ENCODE assay signal across 24 mouse cellular contexts in the genomic region with DNA sequence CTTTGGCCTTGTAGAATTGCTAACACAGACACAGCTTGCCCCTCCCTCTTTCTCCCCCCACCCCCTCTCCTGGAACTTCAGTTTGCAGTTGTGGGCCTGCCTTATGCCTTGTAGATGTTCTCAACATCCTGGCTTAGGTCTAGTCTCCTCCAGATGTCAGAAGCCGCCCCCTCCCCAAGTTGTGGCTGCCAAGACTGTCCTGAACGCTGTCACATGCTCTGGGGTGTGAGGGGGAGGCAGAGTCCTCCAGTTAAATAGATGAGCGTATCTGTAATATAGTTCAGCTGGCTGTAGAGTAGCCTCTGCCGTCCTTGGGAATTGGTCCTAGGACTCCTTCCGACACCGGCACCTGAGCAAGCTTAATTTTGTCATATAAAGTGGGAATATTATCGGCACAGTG. TPM values are rescaled to one million over a fixed set of nuclear protein-coding genes. Genes with fewer than 3 reads are reported as not detected.
DNase-seq lines count a peak whose midpoint lies in the region; ATAC-seq lines count a peak whose summit lies in the region.
"Had no signal": no experiment of that assay in that cellular context is flagged by ENCODE, and none has a peak within 500 bp of the region (broad histone marks: within the 10 kb centered on the region; RNA-seq: fewer than 3 reads in every experiment).

No protein-coding gene starts in this region.

- H3K27me3 ChIP-seq in heart, embryonic 13.5 days (replicated peaks) = no peaks in the 10 kb centered on the region; the same call in 1 of the 2 replicates
- H3K27me3 ChIP-seq in heart, embryonic 11.5 days (ENCODE audit: control insufficient read depth, insufficient read depth, low read length) = no peaks in the 10 kb centered on the region
- H3K27me3 ChIP-seq in liver, embryonic 13.5 days = no peaks in the 10 kb centered on the region
- H3K27me3 ChIP-seq: embryonic facial prominence, embryonic 12.5 days; heart, embryonic 12.5 days had no signal

- 0 out of 2 replicates have a peak overlapping the region, but pooled peaks have one; percentile 54 for H3K27ac ChIP-seq in heart, embryonic 13.5 days (replicated peaks)
- no peak overlapping the region for H3K27ac ChIP-seq in heart, embryonic 11.5 days (ENCODE audit: low read depth, low read length)
- peak overlapping the region; percentile 97 for H3K27ac ChIP-seq in liver, embryonic 13.5 days
- H3K27ac ChIP-seq: embryonic facial prominence, embryonic 12.5 days; hindbrain, embryonic 12.5 days; limb, embryonic 13.5 days; midbrain, embryonic 10.5 days had no signal

- no peak for DNase-seq in liver, embryonic 13.5 days
- DNase-seq in liver = no peak
- peak; percentile 56 for DNase-seq in testis, postnatal 14 days (ENCODE audit: low spot score)
- DNase-seq in testis, postnatal 10 days (ENCODE audit: low spot score) = no peak
- DNase-seq: adrenal gland, adult 8-10 months; B cell, adult 2 months; cerebellum, adult 2 months; cerebellum, postnatal 25 days; kidney, adult 11 months; layer of hippocampus, adult 9-11 months; lung, adult 18-20 months; thymus, postnatal 14 days had no signal

- no peak overlapping the region for H3K9ac ChIP-seq in heart, embryonic 13.5 days
- H3K9ac ChIP-seq in heart, embryonic 11.5 days (ENCODE audit: low read depth, low read length) = no peak overlapping the region
- H3K9ac ChIP-seq in liver, embryonic 13.5 days = 0 out of 2 replicates have a peak overlapping the region, but pooled peaks have one; percentile 15
- H3K9ac ChIP-seq: embryonic facial prominence, embryonic 12.5 days; heart, embryonic 12.5 days; hindbrain, embryonic 12.5 days; limb, embryonic 13.5 days had no signal

- no peak for ATAC-seq in heart, embryonic 13.5 days (ENCODE audit: extremely low read depth, insufficient number of reproducible peaks, low FRiP score, low TSS enrichment)
- ATAC-seq in heart, embryonic 11.5 days (replicated peaks; ENCODE audit: insufficient number of reproducible peaks, low FRiP score, low TSS enrichment) = no peak
- no peak for ATAC-seq in liver, embryonic 13.5 days (ENCODE audit: low read depth)
- ATAC-seq in monocyte, adult 5-6 weeks (replicated peaks; ENCODE audit: insufficient number of reproducible peaks, low FRiP score, low TSS enrichment, poor library complexity, severe bottlenecking) = no peak
- ATAC-seq: activated CD4-positive, CD25-positive, alpha-beta regulatory T cell, adult 4 months; midbrain, embryonic 16.5 days had no signal

- H3K4me1 ChIP-seq in heart, embryonic 13.5 days = peaks cover 44% of the 10 kb centered on the region
- H3K4me1 ChIP-seq in heart, embryonic 11.5 days (ENCODE audit: control insufficient read depth, insufficient read depth, low read length) = peaks cover 13% of the 10 kb centered on the region
- H3K4me1 ChIP-seq in liver, embryonic 13.5 days (replicated peaks) = peaks cover 100% of the 10 kb centered on the region

- H3K9me3 ChIP-seq in heart, embryonic 13.5 days = no peaks in the 10 kb centered on the region
- no peaks in the 10 kb centered on the region for H3K9me3 ChIP-seq in heart, embryonic 11.5 days (replicated peaks; ENCODE audit: control insufficient read depth, low read length)
- no peaks in the 10 kb centered on the region for H3K9me3 ChIP-seq in liver, embryonic 13.5 days (replicated peaks)
- H3K9me3 ChIP-seq: embryonic facial prominence, embryonic 12.5 days; heart, embryonic 12.5 days; hindbrain, embryonic 12.5 days; limb, embryonic 13.5 days; midbrain, embryonic 10.5 days had no signal

- H3K36me3 ChIP-seq in heart, embryonic 13.5 days = no peaks in the 10 kb centered on the region
- H3K36me3 ChIP-seq in heart, embryonic 11.5 days (ENCODE audit: control insufficient read depth, insufficient read depth, low read length) = no peaks in the 10 kb centered on the region; the same call in 1 of the 2 replicates
- no peaks in the 10 kb centered on the region for H3K36me3 ChIP-seq in liver, embryonic 13.5 days
- H3K36me3 ChIP-seq: embryonic facial prominence, embryonic 12.5 days; heart, embryonic 12.5 days; hindbrain, embryonic 12.5 days; limb, embryonic 13.5 days; midbrain, embryonic 10.5 days had no signal

- no peak overlapping the region for H3K4me2 ChIP-seq in heart, embryonic 13.5 days
- H3K4me2 ChIP-seq in heart, embryonic 11.5 days = no peak overlapping the region
- no peak overlapping the region for H3K4me2 ChIP-seq in liver, embryonic 13.5 days
- H3K4me2 ChIP-seq: embryonic facial prominence, embryonic 12.5 days; heart, embryonic 12.5 days; hindbrain, embryonic 12.5 days; limb, embryonic 13.5 days had no signal

- 74% methylated on average over 7 of the region's 7 CpGs for WGBS in heart, embryonic 13.5 days
- 82% methylated on average over 7 of the region's 7 CpGs for WGBS in heart, embryonic 11.5 days (ENCODE audit: insufficient replicate concordance)
- WGBS in liver, embryonic 13.5 days (ENCODE audit: insufficient replicate concordance) = 72% methylated on average over 7 of the region's 7 CpGs

- H3K4me3 ChIP-seq in heart, embryonic 13.5 days = no peak overlapping the region
- H3K4me3 ChIP-seq in heart, embryonic 11.5 days (ENCODE audit: low read depth, low read length) = no peak overlapping the region
- no peak overlapping the region for H3K4me3 ChIP-seq in liver, embryonic 13.5 days (replicated peaks)
- H3K4me3 ChIP-seq: embryonic facial prominence, embryonic 12.5 days; heart, embryonic 12.5 days; hindbrain, embryonic 12.5 days; limb, embryonic 13.5 days; midbrain, embryonic 10.5 days had no signal

RNA-seq across cellular contexts. Expression of a gene that starts 6.6 kb away (rescaled TPM):
- polyA plus RNA-seq in heart, embryonic 13.5 days (2015; fragmentation: Nextera tagmentation; extraction: Ambion mirVana) = 2.3 and 2.6 TPM in 2 replicates
- 1.6 TPM in 2 replicates for polyA plus RNA-seq in heart, embryonic 11.5 days (2014; fragmentation: Nextera tagmentation; extraction: Ambion mirVana)
- polyA plus RNA-seq in liver, embryonic 13.5 days (2015; fragmentation: Nextera tagmentation; extraction: Ambion mirVana) = 3.0 and 4.5 TPM in 2 replicates
- total RNA-seq in monocyte, adult 5-6 weeks (2017) = 432 to 527 TPM (median 505 TPM) in 3 replicates

RNA-seq across cellular contexts. Expression of a gene that starts 7.8 kb away (rescaled TPM):
- 0.25 TPM in 1 of 2 replicates, not detected in the other for polyA plus RNA-seq in heart, embryonic 13.5 days (2015; fragmentation: Nextera tagmentation; extraction: Ambion mirVana)
- polyA plus RNA-seq in heart, embryonic 11.5 days (2014; fragmentation: Nextera tagmentation; extraction: Ambion mirVana) = 0.27 and 0.59 TPM in 2 replicates
- 0.46 and 0.74 TPM in 2 replicates for polyA plus RNA-seq in liver, embryonic 13.5 days (2015; fragmentation: Nextera tagmentation; extraction: Ambion mirVana)
- 9.8 to 11.3 TPM (median 10.5 TPM) in 3 replicates for total RNA-seq in monocyte, adult 5-6 weeks (2017)
- polyA plus RNA-seq: hindbrain, embryonic 12.5 days; large intestine, adult 2 months; midbrain, embryonic 16.5 days; neural tube, embryonic 14.5 days had no signal
